Mouse (Mus musculus): ENCODE data around the gene 3110082I17Rik.
"Not testable (repeated sequence)": the region's sequence is repeated elsewhere in the genome, so short reads cannot be mapped to it uniquely, and the experiment has no call there.

Gene 3110082I17Rik

DNA sequence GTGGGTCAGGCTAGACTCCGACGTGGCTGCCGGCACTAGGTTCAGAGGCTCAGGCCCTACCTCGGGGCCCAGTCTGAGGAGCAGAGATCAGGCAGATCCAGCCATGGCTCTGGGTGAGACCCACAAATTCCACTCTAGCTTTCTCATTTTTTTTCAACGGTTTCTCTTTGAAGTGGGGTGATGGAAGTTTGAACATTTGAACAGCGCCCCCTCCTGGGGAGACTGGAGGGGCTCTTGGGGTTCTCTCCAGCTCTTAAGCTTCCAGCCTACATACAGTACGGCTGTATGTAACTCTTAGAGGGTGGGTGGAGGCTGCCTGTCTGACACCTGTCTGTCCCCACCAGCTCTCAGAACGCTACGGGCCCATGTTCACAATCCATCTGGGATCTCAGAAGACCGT lies 106.8 kb downstream of the 3110082I17Rik start:
- peak; percentile 80 for DNase-seq (ENCODE audit: low spot score)

DNA sequence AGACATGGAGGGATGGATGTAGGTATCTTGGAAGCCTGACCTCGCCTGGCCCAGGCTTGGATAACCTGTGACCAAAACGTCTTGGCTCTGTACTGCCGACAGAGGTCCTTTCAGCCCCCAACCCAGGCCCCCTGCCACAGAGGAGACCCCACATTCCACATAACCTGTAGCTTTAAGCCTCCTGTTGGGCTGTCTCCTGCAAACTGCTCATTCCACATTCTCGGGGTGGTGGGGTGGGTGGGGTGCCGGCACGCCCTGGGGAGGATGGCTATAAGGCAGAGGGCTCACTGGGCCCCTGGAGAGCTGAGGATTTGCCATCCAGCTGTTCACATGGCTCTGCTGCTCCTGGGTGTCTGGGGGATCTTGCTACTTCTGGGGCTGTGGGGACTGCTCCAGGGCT lies 108.0 kb downstream of the 3110082I17Rik start, which contains the start of gene Cyp2w1:
Gene Cyp2w1 (plus strand): TSS at position 301 of the 400 bp plus-strand sequence.
- DNase-seq (ENCODE audit: low spot score) = no peak

- no peak for DNase-seq (ENCODE audit: low spot score)
These were observed 108.7 kb downstream of the 3110082I17Rik start for GRCm38 (mm10) chr5:139351628-139352027.

- no peak for DNase-seq (ENCODE audit: low spot score)
These were observed 109.2 kb downstream of the 3110082I17Rik start, which contains the start of gene Cox19 for GRCm38 (mm10) chr5:139351134-139351533. Gene Cox19, minus strand, starts transcription at chr5:139351418.

DNA sequence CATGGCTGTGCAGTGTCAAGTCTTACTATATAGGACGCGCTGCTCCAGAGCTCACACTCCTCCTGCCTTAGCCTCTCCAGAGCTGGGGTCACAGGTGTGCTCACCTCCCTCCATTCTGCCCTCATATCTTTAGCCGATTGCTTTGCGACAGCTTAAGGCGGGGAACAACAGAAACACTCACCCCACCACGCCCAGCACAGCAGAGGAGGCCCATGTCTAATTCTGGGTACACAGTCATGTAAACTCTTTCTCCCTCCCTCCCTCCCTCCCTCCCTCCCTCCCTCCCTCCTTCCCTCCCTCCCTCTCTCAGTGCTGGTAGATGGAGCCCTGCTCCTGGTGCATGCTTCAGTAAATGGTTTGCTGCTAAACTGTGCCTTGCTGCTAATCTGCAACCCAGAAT lies 110.6 kb downstream of the 3110082I17Rik start:
- DNase-seq (ENCODE audit: low spot score) = peak; percentile 56

DNA sequence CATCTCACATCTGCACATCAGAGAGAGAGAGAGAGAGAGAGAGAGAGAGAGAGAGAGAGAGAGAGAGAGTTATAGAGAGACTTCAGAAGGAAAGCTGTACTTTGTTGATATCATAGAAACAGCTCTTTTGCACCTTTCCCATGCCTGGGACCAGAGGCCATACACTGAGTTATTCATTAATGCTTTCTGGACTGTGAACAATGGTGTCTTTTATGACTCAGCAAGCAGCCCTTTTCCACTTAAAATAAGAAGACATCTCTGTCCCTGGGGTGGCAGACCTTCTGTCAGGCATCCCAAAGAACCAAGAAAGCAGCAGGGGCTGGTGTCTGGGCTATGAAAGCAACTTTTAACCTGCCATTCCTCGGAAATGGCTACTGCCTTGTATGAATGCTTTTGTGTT lies 113.1 kb downstream of the 3110082I17Rik start:
- DNase-seq (ENCODE audit: low spot score) = no peak

DNA sequence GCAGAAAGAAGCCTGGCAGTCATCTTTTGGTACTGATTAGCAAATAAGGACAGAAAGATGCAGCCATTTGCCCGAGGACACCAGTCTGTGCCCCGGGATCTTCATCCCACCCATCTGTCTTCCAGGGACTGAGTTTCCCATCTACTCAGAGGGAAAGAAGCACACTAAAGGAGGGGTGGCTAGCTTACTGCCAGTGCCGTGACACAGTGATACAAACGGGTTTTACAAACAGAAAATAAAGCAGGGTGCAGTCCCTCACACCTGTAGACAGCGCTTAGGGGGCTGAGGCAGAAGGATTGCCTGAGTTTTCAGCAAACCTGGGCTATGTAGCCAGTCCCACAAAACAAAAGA lies 115.0 kb downstream of the 3110082I17Rik start:
- DNase-seq (ENCODE audit: low spot score) = no peak

DNA sequence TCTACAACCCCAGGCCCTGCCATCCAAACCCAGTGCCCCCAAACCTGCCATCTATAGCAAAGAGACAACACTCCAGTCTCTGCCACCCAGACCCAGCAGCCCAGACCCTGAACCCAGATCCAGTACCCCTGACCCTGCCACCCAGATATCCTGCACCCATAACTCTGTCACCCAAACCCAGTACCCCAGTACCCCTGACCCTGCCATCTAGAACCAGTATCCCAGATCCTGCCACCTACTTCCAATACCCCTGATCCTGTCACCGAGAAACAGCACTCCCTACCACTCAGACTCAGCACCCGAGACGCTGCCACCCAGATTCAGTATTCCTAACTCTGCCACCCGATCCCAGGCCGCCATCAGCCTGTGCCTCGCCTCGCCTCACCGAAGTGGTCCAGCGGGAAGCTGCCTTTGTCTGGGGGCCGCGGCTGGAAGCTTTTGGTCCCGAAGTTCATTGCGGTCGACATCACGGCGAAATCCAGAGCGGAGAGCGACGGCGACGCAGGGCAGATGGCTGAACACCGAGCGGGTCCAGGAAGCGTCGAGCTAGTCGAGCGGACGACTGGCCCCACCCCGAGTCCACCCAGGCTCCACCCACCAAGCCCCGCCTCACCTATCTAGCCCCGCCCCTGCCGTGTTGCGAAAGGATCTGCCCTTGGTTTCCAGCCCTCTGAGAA lies 115.5 kb downstream of the 3110082I17Rik start:
- DNase-seq (ENCODE audit: low spot score) = peak; percentile 94

- peak; percentile 83 for DNase-seq (ENCODE audit: low spot score)
These were observed 116.2 kb downstream of the 3110082I17Rik start for GRCm38 (mm10) chr5:139344021-139344686.

DNA sequence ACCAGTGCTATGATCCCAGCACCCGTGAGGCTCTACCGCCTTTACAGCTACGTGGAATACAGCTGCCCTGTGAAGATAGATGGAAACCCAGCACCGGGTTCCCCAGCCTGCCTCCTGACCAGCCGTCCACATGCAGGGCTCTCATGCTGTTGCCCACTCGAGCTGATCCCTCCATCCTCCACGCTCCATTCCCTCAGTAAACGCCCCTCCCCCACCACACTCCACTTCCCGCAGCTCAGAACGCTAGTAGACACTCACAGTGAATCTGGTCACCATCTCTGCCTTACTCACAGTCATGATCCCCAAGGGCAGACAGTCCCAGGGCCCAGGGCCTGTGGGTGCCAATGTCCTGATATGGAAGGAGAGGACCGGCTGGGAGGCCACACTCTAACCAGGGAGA lies 121.4 kb downstream of the 3110082I17Rik start:
- no peak for DNase-seq (ENCODE audit: low spot score)

- no peak for DNase-seq (ENCODE audit: low spot score)
These were observed 121.9 kb downstream of the 3110082I17Rik start for GRCm38 (mm10) chr5:139338403-139338802.

GRCm38 (mm10) chr5:139337826-139338370 lies 122.4 kb downstream of the 3110082I17Rik start:
- DNase-seq (ENCODE audit: low spot score) = no peak

DNA sequence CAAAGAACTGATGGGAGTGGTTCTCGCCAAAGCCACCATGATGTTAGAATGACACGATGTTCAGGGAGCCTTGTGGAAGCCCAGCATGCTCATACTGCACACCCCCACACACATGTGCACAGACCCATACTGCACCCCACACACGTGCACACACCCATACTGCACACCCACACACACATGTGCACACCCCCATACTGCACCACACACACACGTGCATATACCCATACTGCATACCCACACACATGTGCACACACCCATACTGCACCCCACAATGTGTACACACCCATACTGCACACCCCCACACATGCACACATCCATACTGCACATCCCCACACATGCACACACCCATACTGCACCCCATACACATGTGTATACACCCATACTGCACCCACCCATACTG lies 124.7 kb downstream of the 3110082I17Rik start:
- no peak for DNase-seq (ENCODE audit: low spot score)

- DNase-seq (ENCODE audit: low spot score) = not testable (repeated sequence)
These were observed 125.9 kb downstream of the 3110082I17Rik start for GRCm38 (mm10) chr5:139334394-139334793.

DNA sequence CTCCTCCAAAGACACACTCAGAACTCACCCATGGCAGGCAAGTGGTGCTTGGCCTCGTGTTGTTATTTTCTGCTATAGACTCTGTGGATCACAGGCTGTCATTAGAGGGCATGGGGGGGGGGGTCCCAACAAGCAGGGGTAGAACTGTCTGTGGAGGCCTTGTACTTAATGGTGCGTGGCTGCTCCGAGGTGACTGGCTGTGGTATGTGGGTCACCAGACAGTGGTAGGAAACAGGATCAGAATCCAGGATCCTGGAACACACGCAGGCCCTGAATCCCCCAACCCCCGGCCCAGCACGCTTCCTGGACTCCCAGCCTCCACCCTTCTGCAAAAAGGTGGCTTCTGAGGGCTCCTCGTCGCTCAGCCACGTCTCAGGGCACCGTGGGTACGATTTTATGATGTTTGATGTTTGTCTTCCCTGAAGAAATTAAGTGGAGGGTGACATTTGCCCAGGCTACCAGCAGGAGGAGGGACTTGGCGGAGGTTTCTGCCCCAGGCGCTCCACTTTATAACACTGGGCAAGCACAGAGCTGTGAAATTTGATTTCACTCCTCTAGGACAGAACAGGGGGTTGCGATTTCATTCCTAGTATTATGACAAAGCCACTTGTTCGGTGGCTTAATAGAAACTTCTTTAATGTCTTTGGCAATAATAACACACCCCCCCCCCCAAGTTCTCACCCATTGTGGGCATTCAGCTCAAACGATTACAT lies 126.9 kb downstream of the 3110082I17Rik start:
- DNase-seq (ENCODE audit: low spot score) = no peak

DNA sequence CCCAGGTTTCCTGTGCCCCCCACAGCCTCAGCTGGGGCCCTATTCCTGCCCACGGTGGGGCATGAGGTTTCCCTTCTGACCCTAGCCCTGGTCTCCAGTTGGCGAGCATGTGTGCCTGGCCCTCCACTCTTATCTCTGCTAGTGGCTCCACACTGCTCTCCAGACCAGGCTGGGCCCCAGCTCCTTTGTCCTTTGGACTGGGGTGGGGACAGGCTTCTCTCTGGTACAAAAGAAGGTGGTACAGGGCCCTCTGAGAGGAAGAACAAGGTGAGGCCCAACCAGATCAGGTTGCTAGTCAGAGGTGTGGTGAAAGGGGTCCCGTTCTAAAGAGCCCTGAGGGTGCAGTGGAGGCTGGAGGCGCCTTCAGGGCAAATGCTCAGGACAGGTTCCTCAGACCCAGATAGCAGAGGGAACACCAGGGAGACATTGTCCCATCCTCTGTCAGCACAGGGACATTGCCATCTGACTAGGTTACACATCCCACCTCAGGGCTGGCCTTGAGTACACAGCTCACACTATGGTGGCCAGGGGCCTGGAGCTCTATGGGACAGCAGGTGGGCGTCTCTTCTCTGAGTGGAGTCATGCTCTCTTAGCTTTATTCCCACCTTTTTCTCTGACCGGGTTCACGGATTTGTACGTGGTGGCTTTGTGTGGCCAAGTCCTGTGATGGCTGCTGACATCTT lies 127.6 kb downstream of the 3110082I17Rik start:
- DNase-seq (ENCODE audit: low spot score) = no peak

DNA sequence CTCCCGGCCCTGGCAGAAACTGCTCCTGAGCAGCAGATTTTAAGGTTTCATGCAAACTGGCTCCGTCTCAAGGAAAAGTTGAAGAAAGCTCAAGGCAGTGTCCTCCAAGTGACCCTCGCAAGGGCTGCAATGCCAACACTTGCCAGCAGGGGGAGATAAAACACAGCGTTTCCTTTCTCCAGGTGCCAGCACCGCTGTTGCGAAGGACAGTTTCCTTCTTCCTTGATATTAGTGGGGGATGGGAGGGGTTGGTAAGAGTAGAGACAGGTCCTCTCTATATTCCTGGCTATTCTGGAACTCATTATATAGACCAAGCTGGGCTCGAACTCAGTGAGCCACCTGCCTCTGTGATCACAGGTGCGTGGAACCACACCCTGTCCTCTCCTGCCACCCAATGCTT lies 128.6 kb downstream of the 3110082I17Rik start:
- peak; percentile 72 for DNase-seq (ENCODE audit: low spot score)

- DNase-seq (ENCODE audit: low spot score) = no peak
These were observed 129.6 kb downstream of the 3110082I17Rik start for GRCm38 (mm10) chr5:139330766-139331165.

DNA sequence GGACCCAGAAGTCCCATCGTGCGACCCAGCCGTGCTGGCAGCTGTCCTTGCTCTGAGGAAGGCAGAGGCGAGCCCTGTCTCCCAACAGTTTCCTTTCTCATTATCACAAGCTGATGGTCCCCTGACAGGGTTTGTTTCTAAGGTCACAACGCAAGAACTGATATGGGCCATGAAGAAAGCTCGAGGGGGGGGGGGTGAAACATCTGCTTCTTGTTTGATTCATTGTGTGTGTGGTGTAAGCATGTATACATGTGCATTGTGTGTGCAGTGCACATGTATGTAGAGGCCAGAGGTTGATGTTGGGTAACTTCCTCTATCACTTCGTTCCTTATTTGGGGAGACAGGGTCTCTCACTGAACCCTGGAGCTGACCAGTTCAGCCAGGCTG lies 132.7 kb downstream of the 3110082I17Rik start:
- no peak for DNase-seq (ENCODE audit: low spot score)

- no peak for DNase-seq (ENCODE audit: low spot score)
These were observed 133.2 kb downstream of the 3110082I17Rik start for GRCm38 (mm10) chr5:139326986-139327633.

GRCm38 (mm10) chr5:139326111-139326696 lies 134.1 kb downstream of the 3110082I17Rik start:
- DNase-seq (ENCODE audit: low spot score) = no peak
